Mouse (Mus musculus) leukemia stem cell, adult 10-12 weeks (primary cell): ENCODE data around the gene Ipo7. TPM values are rescaled to one million over a fixed set of nuclear protein-coding genes. Genes with fewer than 3 reads are reported as not detected.

Source experiments
- polyA plus RNA-seq: library from polyadenylated mRNA; stranded (reverse); fragments of >175 nt; gene quantifications from 2 replicates; pipeline ENCODE4 v1.2.3, GENCODE M21; 2012; ENCODE audit warnings: low replicate concordance

Ipo7 gene
- 123 and 251 TPM in 2 replicates for polyA plus RNA-seq

DNA sequence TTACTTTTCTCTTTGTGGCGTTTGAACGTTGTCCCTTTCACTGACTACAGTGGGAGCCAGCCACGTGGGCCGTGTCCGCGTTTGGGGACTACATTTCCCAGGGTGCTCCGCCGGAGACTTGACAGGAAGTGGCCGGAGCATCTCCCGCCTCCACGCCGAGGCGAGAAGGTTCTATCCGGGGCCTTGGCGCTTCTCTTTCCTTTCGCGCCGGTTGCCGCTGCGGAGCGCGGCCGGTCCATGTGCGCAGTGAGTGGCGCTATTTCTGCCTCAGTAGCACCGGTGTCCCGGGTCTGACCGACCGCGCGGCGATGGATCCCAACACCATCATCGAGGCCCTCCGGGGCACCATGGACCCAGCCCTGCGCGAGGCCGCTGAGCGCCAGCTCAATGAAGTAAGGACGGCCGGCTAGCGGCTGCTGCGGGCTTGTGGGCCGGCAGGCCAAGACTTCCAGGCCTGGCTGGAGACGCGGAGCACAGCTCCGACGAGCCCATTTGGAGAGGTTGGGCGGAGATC, at the start of gene Ipo7:
Gene Ipo7 (plus strand): TSS at position 158 of the 514 bp plus-strand sequence.

DNA sequence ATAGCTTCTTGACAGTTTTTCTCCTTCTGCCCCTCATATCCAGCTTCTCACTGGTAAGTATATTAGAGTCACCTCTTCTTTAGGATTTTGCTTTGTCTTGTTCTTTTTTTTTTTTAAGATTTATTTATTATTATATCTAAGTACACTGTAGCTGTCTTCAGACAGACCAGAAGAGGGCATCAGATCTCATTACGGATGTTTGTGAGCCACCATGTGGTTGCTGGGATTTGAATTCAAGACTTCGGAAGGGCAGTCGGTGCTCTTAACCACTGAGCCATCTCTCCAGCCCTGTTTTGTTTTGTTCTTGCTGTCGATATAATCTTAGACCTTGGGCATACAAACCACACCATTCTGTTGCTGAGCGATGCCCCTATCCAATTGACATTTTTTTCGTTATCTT, 31.3 kb upstream of the Ipo7 start, which contains the start of gene Tmem41b:
Gene Tmem41b (minus strand): TSS at position 155 of the 400 bp plus-strand sequence.

DNA sequence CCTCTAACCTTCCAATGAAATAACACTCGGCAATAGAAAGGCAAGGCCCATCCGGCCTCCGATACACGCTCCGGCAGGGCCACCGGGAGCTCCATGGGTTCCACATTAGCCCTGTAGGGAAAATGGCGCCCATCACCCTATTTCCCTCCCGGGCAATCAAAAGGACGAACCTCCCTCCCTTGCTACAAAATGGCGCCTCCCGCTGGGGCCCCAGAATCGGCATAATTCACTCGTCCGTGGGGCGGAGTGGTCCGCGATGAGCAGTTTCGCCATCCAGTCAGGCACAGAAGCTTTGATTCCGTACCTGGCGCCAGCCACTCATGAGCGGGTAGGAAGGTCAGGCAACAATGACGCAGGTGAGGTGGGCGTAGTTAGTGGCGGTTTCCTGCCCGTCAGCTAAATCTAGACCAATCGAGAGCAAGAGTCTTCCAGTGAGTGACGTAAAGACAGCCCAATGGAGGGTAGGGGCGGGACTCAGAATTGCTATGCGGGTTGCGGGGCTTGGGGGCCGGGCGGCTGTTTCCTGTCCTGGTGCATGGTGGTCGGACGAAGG, 43.2 kb downstream of the Ipo7 start, which contains the start of gene Zfp143:
Gene Zfp143 (plus strand): TSS at position 19 of the 553 bp plus-strand sequence.

Other genes with a start within 250 kb of the Ipo7 start
- 5.9 TPM in 2 replicates for gene Nrip3, start 236.2 kb upstream of the Ipo7 start, polyA plus RNA-seq
- not detected in 2 replicates for gene Scube2, start 152.6 kb upstream of the Ipo7 start, polyA plus RNA-seq
- 6.3 and 11.6 TPM in 2 replicates for gene Dennd5a, start 57.8 kb upstream of the Ipo7 start, polyA plus RNA-seq
- gene Tmem41b, start 31.3 kb upstream of the Ipo7 start, polyA plus RNA-seq = 15.7 and 27.1 TPM in 2 replicates
- gene Zfp143, start 42.9 kb downstream of the Ipo7 start, polyA plus RNA-seq = 1.9 and 2.1 TPM in 2 replicates
- gene Wee1, start 103.8 kb downstream of the Ipo7 start, polyA plus RNA-seq = 18.6 and 29.2 TPM in 2 replicates
- gene Swap70, start 203.4 kb downstream of the Ipo7 start, polyA plus RNA-seq = 18.1 and 20.0 TPM in 2 replicates